Mouse (Mus musculus) stomach, postnatal 0 days (tissue): Measurements from ENCODE around the gene Synm. TPM values are rescaled to one million over a fixed set of nuclear protein-coding genes. Genes with fewer than 3 reads are reported as not detected.

Source experiments
- ATAC-seq: fragments of 200-750 bp; cut with Nextera tagmentation; 2 replicates; pipeline ENCODE4 v1.8.0; 2017; ENCODE audit not compliant: low FRiP score, low TSS enrichment
- DNase-seq: peaks from one replicate; pipeline ENCODE4 v3.0.0-alpha.2; 2016; ENCODE audit warnings: low spot score
- H3K27ac ChIP-seq: fragments of 300-500 bp; sonication (generic); replicated peaks from 2 replicates; pipeline ENCODE4 v1.5.1; 2014; ENCODE audit warnings: mild to moderate bottlenecking, control low read depth
- H3K27me3 ChIP-seq: fragments of 300-500 bp; sonication (generic); 2 replicates; pipeline ENCODE4 v1.6.1; 2014; ENCODE audit warnings: low read length; ENCODE audit not compliant: control insufficient read depth, insufficient read depth
- H3K36me3 ChIP-seq: fragments of 300-500 bp; sonication (generic); 2 replicates; pipeline ENCODE4 v1.6.1; 2014; ENCODE audit warnings: low read length, mixed read lengths; ENCODE audit not compliant: control insufficient read depth, insufficient read depth
- H3K4me1 ChIP-seq: fragments of 300-500 bp; sonication (generic); replicated peaks from 2 replicates; pipeline ENCODE4 v1.6.1; 2014; ENCODE audit warnings: antibody characterized with exemption; ENCODE audit not compliant: control insufficient read depth, insufficient read depth
- H3K4me2 ChIP-seq: fragments of 300-500 bp; sonication (generic); replicated peaks from 2 replicates; pipeline ENCODE4 v1.6.1; 2014; ENCODE audit warnings: low read depth, mild to moderate bottlenecking, control low read depth, moderate library complexity
- H3K4me3 ChIP-seq: fragments of 300-500 bp; sonication (generic); 2 replicates; pipeline ENCODE4 v1.5.1; 2014; ENCODE audit warnings: low read depth, low read length, control low read depth
- H3K9ac ChIP-seq: fragments of 300-500 bp; sonication (generic); 2 replicates; pipeline ENCODE4 v1.6.1; 2014; ENCODE audit warnings: mild to moderate bottlenecking, low read length, control low read depth, mixed read lengths
- H3K9me3 ChIP-seq: fragments of 300-500 bp; sonication (generic); 2 replicates; pipeline ENCODE4 v1.6.1; 2016; ENCODE audit warnings: low read length; ENCODE audit not compliant: control insufficient read depth
- CTCF ChIP-seq: IDR thresholded peaks from 2 replicates; pipeline ENCODE4 v1.5.1; 2016; ENCODE audit warnings: antibody characterized with exemption, low read depth, mild to moderate bottlenecking, moderate library complexity
- EP300 ChIP-seq: optimal IDR thresholded peaks from 2 replicates; pipeline ENCODE3; 2016; ENCODE audit warnings: antibody characterized with exemption
- WGBS: fragments of 180-500 bp; shearing (Covaris S2); extraction: QIAGEN DNeasy Blood & Tissue Kit; methylation state at CpG from one replicate; pipeline ENCODE4 v1.1.7; 2014; 5-methylcytosine and 5-hydroxymethylcytosine counted together
- polyA plus RNA-seq: library from polyadenylated mRNA; unstranded; fragments of >200 nt; fragmentation: Nextera tagmentation; extraction: Ambion mirVana; gene quantifications from 2 replicates; pipeline ENCODE4 v1.2.1, GENCODE M21; 2015

Gene Synm
- polyA plus RNA-seq, 1 experiment from 2014 or later, result 17.1 TPM

DNA sequence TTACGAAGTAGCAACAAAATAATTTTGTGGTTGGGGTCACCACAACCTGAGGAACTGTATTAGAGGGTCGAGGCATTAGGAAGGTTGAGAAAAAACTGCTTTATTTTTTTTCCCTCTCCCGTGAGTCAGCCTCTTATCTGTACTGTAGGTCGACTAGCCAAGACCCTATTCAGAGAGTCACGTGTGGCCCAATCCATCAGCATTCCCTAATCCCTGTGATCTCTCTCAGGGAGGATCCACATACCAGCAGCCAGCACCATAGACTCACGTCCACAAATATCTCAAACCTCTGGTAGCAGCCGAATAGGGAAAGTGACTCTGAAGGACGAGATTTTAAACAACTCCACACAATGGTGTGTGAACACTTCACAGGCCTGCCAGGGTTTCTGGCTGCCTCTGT lies 37.5 kb upstream of the Synm start:
- no peak overlapping the region for H3K4me2 ChIP-seq
- H3K9me3 ChIP-seq, result no peaks in the 10 kb centered on the region
- no peaks in the 10 kb centered on the region for H3K4me1 ChIP-seq
- no peaks in the 10 kb centered on the region for H3K27me3 ChIP-seq
- DNase-seq, result no peak
- H3K36me3 ChIP-seq, result no peaks in the 10 kb centered on the region
- TF ChIP-seq EP300 (no peak), CTCF (no peak)
- no peak overlapping the region for H3K27ac ChIP-seq
- 0 out of 2 replicates have a peak overlapping the region, but pooled peaks have one; percentile 18 for H3K9ac ChIP-seq
- WGBS, result 17% methylated on average over 8 of the region's 8 CpGs
- no peak; the same call in 1 of the 2 replicates for ATAC-seq
- no peak overlapping the region for H3K4me3 ChIP-seq

DNA sequence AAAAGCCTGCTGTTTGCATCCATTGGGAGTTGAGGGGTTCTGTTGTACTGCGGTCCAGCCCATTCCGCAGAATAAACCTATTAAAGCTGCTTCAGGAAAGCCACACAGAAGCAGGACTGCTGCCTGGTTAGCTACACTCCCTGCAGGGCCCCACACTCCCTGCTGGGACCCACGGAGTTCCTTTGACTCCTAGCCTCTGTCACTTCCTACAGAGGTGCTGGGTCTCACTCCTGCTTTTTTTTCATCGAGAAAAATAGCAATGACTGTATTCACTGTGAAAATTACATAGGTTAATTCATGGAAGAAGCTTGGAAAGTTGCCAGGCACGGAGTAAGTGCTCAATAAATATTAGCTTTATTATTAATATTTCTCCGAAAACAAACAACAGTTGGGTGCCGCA lies 33.9 kb upstream of the Synm start:
- WGBS, result 39% methylated on average over 7 of the region's 7 CpGs
- peak; percentile 69 for ATAC-seq

GRCm38 (mm10) chr7:67791256-67791655 lies 31.7 kb upstream of the Synm start:
- Histone ChIP-seq H3K36me3 (no peaks in the 10 kb centered on the region), H3K27me3 (no peaks in the 10 kb centered on the region), H3K4me3 (no peak overlapping the region), H3K27ac (no peak overlapping the region), H3K9me3 (no peaks in the 10 kb centered on the region), H3K4me2 (no peak overlapping the region), H3K9ac (no peak overlapping the region), H3K4me1 (no peaks in the 10 kb centered on the region)
- TF ChIP-seq CTCF (no peak), EP300 (no peak)
- DNase-seq (no peak), ATAC-seq (no peak)
- WGBS, result 59% methylated on average over 7 of the region's 7 CpGs

More for the DNA sequence above, 33.9 kb upstream of the Synm start:
- no peak overlapping the region for H3K27ac ChIP-seq
- no peaks in the 10 kb centered on the region for H3K27me3 ChIP-seq
- TF ChIP-seq EP300, result no peak
- no peak for TF ChIP-seq CTCF
- DNase-seq, result peak; percentile 44
- H3K4me2 ChIP-seq, result no peak overlapping the region
- no peak overlapping the region for H3K9ac ChIP-seq
- H3K4me1 ChIP-seq, result no peaks in the 10 kb centered on the region
- H3K9me3 ChIP-seq, result no peaks in the 10 kb centered on the region
- no peaks in the 10 kb centered on the region for H3K36me3 ChIP-seq
- H3K4me3 ChIP-seq, result no peak overlapping the region

DNA sequence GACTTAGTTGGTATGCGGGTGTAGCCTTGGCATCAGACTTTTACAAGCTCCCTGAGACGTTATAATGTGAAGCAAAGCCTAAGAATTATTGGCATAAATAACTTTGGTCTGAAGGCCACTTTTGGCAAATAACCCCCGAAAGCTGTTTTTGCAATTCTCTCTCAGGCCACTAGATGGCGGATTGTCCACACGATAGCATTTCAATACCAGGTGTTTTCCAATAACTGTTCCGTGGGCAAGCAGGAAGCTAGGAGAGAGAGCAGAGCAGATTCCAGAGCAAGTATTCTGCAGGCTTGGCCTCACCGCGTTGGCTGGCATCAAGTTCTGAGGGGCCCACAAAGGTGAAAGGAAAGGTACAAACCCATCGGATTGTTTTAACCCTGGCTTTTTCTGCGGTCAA lies 29.2 kb upstream of the Synm start:
- 10% methylated on average over 10 of the region's 10 CpGs for WGBS
- H3K27me3 ChIP-seq, result no peaks in the 10 kb centered on the region
- H3K36me3 ChIP-seq, result no peaks in the 10 kb centered on the region
- TF ChIP-seq CTCF (peak; percentile 96), EP300 (no peak)
- no peak overlapping the region; the same call in 1 of the 2 replicates for H3K4me2 ChIP-seq
- H3K4me3 ChIP-seq, result no peak overlapping the region
- no peaks in the 10 kb centered on the region for H3K9me3 ChIP-seq
- no peaks in the 10 kb centered on the region for H3K4me1 ChIP-seq
- DNase-seq, result peak; percentile 75
- no peak overlapping the region for H3K27ac ChIP-seq
- ATAC-seq, result peak; percentile 73
- no peak overlapping the region for H3K9ac ChIP-seq

- ATAC-seq (no peak), DNase-seq (no peak)
- Histone ChIP-seq H3K36me3 (no peaks in the 10 kb centered on the region), H3K4me3 (no peak overlapping the region), H3K4me1 (no peaks in the 10 kb centered on the region), H3K4me2 (no peak overlapping the region), H3K27ac (no peak overlapping the region), H3K9ac (no peak overlapping the region), H3K27me3 (no peaks in the 10 kb centered on the region), H3K9me3 (no peaks in the 10 kb centered on the region)
- 57% methylated on average over 2 of the region's 2 CpGs for WGBS
- no peak for TF ChIP-seq CTCF
- TF ChIP-seq EP300, result no peak
Observed at GRCm38 (mm10) chr7:67787861-67788260, 28.3 kb upstream of the Synm start.

DNA sequence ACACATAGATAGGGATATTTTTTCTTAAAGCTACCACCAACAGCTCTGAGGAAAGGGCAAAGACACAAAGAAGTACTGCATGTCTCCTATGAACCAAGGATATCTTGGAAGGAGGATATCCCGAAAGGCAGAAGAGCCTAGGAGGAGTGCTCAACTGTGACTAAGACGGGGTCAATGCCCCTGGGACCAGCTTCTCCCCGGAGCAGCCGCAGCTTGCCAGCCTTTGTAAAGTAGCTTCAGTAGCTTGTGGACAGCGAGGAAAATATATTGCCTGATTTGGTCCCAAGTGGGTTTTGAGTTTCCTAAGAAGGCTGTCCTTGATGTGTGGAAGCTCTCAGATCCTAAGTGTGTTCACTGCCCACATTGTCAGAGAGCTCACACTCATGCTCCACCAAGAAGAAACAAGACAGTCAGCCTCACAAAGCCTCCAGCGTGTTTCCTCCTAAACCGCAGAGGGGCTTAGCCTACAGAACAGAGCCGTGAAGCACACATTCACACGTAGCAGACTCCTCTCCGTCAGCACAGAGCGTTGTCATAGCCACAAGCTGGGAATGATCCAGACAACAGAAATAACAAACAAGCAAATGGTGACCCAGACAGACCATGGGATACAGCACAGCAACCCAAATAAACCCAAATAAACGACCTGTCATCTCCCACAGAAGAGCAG lies 17.2 kb upstream of the Synm start:
- H3K9ac ChIP-seq, result no peak overlapping the region
- ATAC-seq, result no peak
- H3K4me3 ChIP-seq, result no peak overlapping the region
- H3K27me3 ChIP-seq, result no peaks in the 10 kb centered on the region
- H3K36me3 ChIP-seq, result no peaks in the 10 kb centered on the region
- no peaks in the 10 kb centered on the region for H3K4me1 ChIP-seq
- TF ChIP-seq EP300, result no peak
- TF ChIP-seq CTCF, result no peak
- DNase-seq, result no peak
- H3K4me2 ChIP-seq, result 0 out of 2 replicates have a peak overlapping the region, but pooled peaks have one; percentile 11
- WGBS, result 50% methylated on average over 12 of the region's 12 CpGs
- no peaks in the 10 kb centered on the region for H3K9me3 ChIP-seq
- no peak overlapping the region for H3K27ac ChIP-seq
